Mouse (Mus musculus) right cerebral cortex, postnatal 10 days (tissue): ENCODE results near the gene Arl5c.

ENCODE experiments used
- DNase-seq, 2 experiments: peaks; one replicate each; pipeline ENCODE4 v3.0.0; 2021; ENCODE audit warnings: low spot score in 2 of 2

Arl5c gene

DNA sequence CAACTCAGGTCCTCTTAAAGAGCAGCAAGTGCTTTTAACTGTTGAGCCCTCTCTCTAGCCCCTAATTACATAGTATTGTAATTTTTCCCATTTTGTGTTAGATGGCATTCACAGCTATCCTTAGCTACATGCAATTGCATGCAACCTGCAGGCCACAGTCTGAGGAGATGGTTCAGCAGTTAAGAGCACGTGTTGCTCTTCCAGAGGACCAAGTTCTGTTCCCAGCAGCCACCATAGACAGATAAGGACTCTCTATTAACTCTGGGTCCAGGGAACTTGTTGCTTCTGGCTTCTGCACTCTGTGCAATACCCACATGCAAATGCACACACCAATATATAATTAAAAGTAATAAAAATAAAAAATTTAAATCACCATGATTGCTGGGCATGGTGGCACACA lies 710 bp upstream of the Arl5c start:
- DNase-seq, result no peak

DNA sequence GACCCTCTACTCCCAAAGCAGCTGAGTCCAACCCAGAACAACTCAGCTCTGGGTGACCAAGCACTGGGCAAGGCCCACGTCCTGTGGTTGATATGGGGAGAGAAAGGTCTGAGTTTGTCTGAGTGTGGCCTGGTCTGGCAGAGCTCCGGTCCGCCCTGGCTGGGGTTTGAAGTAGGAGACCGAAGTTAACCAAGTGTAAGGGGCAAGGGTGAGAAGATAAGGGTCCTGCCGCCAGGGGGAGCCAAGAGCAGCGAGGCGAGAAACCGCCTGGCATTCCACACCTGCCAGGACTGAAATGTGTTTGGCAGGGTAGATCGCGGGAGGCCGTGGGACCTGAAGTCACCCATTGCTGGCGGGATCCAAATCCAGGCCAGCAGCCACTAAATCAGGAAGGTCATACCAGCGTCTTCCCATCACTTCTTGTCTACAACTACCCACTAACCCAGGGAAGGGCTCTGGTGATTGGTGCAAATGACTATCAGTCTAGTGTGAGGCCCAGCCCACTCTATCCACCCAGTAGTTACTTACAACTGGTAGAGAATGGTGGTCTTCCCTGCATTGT lies 1.4 kb downstream of the Arl5c start:
- peak; percentile 66 to 72 for DNase-seq

DNA sequence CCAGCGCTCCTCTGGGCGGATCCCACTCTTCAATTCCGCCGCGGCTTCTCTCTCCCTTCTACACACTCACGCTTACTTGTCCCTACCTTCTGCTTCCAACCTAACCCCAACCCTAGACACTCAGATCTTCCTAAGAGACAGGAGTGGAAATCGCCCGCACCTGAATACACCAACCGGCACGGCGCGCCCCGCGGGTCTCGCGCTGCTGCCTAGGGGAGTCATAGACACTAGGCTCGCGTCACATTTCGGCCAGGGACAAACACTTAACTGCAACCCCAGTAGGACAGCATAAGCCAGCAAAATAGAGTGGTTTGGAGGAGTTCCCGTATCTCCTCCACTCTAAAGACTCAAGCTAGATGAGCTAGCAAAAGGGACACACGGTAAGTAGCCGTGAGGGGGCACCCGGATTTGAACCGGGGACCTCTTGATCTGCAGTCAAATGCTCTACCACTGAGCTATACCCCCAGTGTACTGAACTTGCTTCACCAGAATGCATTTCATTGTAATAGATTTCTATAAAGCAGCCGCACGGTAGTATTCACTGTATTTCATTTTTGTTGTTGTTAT lies 7.4 kb downstream of the Arl5c start:
- DNase-seq, result peak; percentile 89 to 91

DNA sequence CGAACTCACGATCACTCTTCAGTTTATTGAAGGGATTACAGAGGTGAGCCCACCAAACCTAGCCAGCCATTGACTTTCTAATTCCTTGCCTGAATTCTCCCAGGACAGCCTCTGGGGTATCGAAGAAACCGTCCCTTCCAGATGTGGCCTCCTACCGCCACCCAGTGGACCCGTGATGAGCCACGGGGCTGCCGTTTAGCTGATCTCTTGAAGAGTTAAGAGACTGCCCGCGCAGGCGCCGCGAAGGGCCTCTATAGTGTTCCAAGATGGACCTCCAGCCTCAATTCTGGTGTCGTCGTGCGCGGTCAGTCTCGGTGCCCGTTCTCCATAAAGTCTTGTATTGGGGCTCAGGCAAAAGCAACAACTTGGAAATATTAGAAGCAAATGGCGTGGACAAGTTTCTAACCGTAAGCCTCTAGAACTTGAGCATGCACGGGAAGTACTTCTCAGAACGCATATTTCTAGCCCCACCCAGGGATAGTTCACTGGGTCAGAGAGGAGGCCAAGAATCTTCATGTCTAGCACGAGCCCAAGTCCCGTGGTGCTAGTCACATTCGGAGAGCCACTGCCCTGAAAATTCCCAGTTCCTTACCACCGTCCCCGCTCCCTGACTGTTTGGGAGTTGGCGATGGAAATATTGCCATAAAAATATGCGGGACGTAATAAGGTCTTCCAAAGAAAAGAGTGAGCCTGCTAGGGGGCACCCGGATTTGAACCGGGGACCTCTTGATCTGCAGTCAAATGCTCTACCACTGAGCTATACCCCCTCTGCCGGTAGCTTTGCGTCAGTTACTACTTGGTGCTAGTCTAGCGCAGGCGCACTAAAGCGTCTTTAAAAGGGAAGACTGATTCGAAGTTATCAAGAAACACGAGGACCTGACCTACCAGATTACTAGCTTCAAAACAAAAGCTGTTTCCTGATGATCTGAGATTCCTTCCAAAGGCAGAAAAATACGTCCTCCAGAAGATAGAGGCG lies 8.1 kb downstream of the Arl5c start:
- DNase-seq, result peak; percentile 95 to 96

DNA sequence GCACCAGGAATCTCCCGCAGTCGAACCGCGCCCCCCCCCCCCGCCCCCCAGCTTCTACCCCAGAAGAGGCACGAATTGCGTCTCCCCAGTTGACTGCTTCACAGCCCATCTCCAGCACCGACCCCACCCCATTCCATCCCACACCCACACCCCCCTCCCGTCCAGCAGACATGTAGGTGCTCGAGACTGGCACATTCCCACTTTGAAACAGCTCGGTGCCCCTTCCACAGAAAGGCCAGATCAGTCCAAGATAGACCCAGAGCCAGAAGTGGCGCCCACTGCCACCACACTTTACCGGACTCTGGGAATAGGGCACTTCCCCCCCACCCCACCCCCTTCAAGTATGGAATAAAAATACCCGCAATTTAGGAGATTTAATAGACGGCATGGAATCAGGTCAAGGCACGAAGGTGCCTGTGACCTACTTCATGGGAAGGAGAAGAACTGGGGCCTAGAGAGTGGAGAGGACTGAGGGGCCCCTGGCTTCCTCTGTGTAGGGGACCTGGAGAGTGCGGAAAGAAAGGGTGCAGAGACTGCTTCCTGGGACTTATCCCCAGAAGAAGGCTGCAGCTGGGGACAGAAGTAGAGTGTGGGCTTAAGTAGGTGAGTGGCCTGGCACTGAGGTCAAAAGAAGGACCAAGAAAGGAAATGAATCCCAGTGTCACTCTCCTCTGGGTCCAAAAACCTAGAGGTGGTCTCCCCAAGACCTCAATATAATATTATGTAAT lies 9.1 kb downstream of the Arl5c start:
- no peak for DNase-seq

DNA sequence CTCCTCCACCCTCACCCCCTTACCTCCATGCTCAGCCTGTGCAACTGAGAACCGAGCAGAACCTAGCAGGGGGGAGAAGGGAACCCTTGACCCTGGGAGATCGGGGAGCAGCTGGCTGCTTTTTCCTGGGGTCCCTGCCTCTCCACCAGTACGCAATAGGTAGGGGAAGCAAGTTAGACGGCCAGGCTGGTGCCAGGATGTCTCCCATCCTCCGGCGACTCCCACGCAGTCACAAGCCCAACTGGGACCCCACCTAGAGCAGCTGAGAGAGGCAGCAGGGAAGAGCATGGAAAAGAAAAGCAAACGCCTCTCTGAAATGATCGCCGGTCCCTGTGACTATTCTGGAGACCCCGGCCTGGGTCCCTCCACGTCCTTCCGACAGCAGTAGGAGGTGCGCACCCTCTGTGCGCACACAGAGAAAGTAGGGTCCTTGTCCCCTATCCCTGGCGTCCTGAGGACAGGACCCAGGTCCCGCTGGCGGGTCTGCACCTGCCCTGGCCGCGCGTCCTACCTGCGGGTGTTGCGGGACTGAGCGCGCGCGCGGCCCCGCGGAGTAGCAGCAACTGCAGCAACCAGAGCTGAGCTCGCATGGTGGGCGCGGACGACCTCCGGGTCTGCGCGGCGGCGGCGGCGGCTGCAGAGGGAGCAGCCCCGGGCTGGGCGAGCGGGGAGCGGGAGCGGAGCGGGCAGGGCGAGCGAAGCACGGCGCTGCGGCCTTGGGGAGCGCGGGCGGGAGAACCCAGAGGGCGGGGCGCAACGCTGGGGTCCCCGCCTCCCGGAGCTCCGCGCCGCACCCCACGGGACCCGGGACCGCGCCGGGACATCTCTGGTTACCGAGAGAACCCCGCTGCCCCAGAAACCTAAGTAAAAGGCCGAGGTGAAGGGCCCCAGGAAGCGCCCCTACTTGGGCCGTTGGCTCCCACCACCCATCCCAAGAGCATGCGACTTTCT lies 10.0 kb downstream of the Arl5c start, which contains the start of gene Plxdc1:
Gene Plxdc1 (minus strand): TSS at position 718 of the 951 bp plus-strand sequence.
- peak in 1 of 2 experiments; percentile 29 for DNase-seq

DNA sequence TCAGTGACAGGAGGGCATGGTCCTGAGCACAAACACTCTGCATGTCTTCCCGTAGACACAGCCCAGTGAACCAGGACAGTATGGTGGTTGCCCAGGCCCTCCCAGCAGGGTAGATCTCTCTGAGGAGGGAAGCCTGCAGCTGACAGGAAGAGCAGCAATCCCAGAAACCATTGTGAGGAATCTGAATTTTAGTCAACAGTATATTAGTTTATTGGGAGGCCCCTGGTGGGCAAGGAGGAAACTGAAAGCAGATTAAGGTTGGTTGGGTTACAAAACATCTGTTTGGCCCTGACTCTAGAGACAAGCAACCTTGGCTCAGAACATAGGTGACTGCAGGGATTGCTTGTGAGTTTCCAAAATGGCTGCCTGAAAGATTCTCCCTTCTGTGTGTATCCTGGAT lies 12.0 kb downstream of the Arl5c start:
- no peak for DNase-seq

DNA sequence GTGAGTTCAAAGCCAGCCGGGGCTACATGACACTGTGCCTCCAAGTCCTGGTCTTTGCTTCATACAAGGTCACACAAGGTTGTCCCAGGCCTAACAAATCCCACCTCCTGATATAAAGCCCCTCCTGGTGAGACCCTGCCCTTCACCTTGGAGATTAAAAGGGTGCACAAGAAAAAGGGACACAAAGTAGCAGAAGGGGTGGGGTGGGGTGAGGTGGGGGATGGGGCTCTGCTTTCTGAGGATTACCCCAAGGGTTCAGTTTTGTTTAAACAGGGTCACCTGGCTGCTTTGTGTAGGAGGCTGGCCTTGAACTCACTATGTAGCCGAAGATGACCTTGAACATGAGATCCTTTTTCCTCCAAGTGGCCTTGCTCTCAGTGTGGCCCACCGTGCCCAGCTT lies 12.5 kb downstream of the Arl5c start:
- DNase-seq, result no peak

DNA sequence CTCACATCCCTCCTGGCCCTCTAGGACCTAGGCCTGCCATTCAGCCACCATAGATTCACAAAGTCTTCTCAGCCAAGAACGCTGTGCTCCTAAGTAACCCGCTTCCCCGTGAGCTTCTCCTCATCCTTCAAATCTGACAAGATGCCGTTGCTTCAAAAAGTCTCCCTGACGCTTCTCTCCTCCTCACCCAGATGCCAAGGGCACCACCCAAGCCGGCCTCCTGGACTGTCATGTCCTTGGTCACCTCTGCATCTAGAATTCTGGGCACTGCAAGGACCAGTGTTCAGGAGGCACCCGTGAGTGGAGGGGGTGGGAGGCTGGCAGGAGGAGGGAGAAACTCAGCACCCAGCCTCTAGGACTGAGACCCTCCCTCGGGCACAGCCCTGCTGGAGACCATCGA lies 13.3 kb downstream of the Arl5c start:
- no peak for DNase-seq

DNA sequence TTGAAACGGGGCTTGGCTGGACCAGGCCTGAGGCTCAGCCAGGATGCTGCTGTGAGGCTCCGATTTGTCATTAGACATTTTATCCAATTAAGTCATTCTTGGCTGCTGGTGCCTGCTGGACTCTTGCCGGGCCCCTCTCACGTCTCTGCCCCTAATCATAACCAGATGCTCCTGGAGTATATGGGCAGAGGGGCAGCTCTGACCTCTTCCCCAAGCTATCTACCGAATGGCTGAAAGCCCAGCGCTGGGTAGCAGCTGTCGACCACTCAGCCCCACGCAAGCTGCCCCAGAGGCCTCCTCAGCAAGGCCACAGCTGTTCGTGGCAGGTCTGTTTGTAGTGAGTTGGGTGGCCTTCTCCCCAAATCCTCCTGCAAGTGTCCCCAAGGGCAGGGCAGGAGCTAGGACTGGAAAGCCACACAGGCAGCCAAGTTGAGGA lies 15.4 kb downstream of the Arl5c start:
- DNase-seq, result no peak

DNA sequence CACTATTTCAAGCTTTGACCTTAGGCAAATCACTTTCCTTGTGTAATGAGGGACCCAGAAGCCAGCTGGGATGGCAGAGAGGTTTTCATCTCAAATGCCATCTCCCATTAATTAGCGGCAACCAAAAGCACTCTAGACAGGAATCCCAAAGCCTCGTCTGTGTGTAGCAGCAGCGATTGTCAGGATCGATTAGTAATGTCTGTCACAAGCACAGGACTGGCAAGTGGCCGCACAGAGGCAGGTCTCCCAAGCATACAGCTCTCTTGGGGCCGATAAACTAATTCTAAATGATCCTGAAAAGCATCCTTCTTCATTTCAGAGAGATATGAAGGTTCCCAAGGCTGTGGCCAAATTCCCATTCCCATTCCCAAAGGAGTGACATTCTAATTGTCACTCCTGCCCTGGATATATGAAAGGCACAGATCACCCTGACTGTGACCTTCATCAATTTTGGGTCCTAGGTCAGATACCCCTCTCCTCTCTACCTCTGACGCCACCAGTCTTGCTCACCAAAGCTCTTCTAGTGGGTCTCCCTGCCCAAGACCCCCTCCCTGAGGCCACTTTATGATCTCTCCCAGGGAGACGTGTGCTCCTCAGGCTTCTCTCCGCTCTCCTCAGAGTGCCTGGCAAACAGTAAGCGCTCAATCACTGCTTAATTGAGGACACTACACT lies 16.0 kb downstream of the Arl5c start:
- DNase-seq, result no peak

DNA sequence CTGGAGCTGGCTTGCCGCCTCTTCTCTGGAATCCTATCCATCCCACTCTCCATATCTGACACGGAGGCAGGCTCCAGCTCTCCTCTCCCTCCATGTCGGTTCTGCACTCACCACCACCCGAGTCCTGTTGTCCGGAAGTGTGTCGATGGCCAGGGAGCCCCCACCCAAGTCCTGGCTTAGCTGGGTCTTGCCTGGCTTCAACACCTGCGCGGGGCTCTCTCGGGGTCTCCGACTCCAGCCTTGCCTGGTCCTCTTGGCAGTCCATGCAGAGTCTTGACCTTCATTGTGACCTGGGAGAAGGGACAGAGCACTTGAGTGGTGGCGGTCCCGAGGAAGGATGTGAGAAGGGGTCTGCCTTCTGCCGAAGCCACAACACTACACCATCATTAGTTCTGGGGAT lies 17.6 kb downstream of the Arl5c start:
- DNase-seq, result no peak

DNA sequence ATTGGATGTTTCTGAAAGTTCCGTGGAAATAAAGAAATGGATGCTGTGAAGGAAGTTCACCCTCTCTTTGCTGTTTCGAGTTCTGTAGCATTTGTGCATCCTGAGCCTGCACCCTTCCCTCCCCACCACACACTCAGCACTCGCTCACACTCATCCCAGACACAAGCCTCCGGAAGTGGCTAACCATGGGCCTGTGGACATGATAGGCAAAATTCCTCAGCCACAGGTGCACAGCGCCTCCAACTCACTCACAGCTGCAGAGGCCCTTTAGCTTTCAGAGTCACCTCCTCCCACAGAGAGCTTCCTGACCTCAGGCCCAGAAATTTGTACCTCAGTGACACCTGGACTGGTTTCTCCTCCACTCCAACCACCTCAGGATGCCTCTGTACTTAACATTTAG lies 18.2 kb downstream of the Arl5c start:
- no peak for DNase-seq

DNA sequence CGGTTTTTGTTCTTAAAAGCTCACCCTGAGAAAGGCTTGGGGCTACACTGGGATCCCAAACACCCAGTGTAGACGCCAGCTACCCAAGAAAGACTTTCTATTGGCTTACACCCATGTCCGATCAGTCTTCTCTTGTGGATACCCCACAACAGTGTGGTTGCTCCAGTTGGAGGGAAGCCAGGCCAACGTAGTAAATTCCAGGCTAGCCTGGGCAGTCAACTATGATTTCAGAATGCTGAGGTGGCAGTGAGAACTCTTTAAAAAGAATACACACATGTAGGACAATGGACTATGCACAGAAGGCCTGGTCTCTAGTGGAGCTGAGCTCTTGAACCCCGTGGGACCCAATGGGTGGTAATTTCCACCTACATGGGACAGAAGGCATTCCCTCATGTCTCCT lies 21.2 kb downstream of the Arl5c start:
- no peak for DNase-seq

DNA sequence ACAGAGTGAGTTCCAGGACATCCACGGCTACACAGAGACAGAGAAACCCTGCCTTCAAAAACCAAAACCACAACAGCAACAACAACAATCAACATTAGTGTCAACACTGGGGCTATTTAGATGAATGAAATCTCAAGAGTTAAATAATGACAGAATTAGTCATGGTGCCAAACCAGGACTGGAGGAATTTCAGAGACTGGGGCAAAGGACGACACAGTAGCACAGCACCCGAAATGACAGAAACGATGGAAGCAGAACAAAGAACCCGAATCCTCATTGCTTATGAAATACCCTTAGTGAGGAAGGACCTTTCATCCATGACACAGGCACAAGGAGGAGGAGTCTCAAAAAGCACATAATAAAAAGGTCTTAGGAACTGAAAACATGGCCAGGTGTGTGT lies 21.8 kb downstream of the Arl5c start:
- DNase-seq, result no peak

DNA sequence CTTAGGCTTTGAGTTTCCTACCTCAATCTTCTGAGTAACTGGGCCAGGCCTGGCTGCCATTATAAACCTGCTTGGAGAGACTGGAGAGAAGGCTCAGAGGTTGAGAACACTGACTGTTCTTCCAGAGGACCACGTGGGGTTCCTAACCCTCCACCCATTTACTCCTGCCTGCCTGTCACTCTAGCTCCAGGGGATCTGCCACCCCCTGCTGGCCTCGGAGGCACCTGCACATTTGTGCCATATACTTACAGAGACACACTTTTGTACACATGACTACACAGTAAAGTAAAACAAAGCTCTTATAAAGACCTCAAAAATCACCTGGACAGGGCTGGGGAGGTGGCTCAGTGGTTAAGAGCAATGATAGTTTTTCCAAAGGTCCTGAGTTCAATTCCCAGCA lies 23.5 kb downstream of the Arl5c start:
- no peak for DNase-seq

DNA sequence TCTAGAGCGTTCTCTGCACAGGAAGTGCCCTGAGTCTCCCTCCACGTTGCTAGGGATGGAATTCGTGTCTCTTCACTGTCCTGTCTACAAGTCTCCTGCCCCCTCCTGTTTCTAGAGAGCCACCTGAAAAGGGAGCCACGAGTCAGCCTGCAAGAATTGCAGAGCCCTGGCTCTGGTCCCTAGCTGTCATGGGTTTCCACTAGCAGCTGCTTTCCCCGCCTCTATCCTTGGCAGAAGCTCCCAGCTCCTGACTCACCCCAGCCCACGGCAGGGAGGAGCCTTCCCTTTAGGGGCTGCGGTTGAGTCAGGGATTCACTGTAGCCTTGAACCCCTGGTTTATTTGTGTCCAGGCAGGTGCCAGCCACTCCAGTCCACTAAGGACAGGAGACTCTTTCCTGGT lies 24.7 kb downstream of the Arl5c start:
- peak; percentile 85 to 88 for DNase-seq

DNA sequence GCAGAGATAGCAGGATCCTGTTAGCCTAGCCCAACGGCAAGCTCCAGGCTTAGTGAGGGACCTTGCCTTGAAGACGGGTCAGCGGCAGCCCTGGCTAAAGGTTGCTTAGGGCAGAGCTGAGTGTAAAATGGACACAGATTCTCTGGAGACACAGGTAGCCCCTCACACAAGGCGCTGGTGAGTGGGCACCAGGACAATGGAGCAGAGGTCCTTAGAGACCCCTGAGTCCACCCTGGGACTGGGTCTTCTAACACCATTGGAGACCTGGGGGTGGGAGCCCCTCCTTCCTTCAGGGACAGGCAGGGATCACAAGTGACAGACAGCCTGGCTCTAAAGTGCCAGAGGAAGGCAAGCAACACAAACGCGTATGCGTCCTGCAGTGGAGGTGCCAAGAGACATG lies 25.2 kb downstream of the Arl5c start:
- DNase-seq, result no peak

DNA sequence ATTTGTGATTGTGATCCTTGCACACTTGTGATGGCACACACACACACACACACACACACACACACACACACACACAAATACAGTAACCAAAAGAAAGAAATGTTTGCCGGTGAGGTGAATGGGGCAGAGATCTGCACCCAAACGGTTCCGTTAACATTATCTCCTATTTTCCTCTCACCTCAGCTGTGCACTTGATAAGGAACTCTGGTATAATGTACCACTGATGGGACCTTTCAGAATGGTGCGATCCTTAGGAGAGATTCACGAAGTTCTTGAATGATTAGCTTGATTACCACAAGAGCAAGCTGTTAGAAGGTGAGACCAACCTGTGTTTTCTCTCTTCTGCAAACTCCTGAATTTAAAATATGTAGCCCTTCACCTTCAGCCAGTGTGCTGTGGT lies 27.6 kb downstream of the Arl5c start:
- no peak for DNase-seq

DNA sequence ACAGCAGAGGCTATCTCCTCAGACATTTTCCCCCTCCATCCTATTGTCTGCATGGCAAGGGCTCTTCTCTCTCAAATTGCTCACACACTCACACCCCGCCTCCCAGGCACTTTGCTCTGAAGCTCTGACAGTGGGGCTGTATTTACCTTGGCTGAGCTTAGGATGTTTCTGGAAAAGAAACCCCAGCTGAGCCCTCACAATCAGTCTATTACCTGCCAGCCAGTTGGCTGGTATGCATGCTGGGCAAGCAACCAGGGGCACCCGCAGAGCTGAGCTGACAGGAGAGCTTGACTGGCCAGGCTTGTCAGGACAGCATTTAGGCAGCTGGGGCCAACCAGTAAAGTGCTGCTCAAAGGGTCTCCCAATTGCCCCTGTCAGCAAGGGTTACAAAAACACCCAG lies 28.9 kb downstream of the Arl5c start:
- peak; percentile 43 to 50 for DNase-seq
